Mouse (Mus musculus): ENCODE data around the gene Borcs6.

Gene Borcs6

GRCm38 (mm10) chr11:69070590-69071222, 11.2 kb downstream of the Borcs6 start, which contains the start of gene Tmem107:
Gene Tmem107 (plus strand): TSS chr11:69070806.
- peak; percentile 86 to 91 for DNase-seq (ENCODE audit: low spot score in 2 of 2)

GRCm38 (mm10) chr11:69071262-69071661, 11.7 kb downstream of the Borcs6 start:
- no peak for DNase-seq (ENCODE audit: low spot score in 2 of 2)

GRCm38 (mm10) chr11:69072234-69072633, 12.7 kb downstream of the Borcs6 start:
- DNase-seq (ENCODE audit: low spot score in 2 of 2), result no peak

- no peak for DNase-seq (ENCODE audit: low spot score in 2 of 2)
Measured at GRCm38 (mm10) chr11:69072666-69073064, 13.1 kb downstream of the Borcs6 start.

- DNase-seq (ENCODE audit: low spot score in 2 of 2), result peak; percentile 76 to 86
Measured at GRCm38 (mm10) chr11:69073065-69073888, 13.8 kb downstream of the Borcs6 start.

GRCm38 (mm10) chr11:69073951-69074775, 14.6 kb downstream of the Borcs6 start:
- no peak for DNase-seq (ENCODE audit: low spot score in 2 of 2)

GRCm38 (mm10) chr11:69074776-69075069, 15.2 kb downstream of the Borcs6 start:
- no peak for DNase-seq (ENCODE audit: low spot score in 2 of 2)

GRCm38 (mm10) chr11:69075764-69076479, 16.4 kb downstream of the Borcs6 start:
- DNase-seq (ENCODE audit: low spot score in 2 of 2), result no peak

- DNase-seq (ENCODE audit: low spot score in 2 of 2), result no peak
Measured at GRCm38 (mm10) chr11:69076572-69076971, 17.1 kb downstream of the Borcs6 start.

GRCm38 (mm10) chr11:69077316-69077715, 17.8 kb downstream of the Borcs6 start:
- DNase-seq (ENCODE audit: low spot score in 2 of 2), result no peak

GRCm38 (mm10) chr11:69078041-69078440, 18.5 kb downstream of the Borcs6 start:
- no peak for DNase-seq (ENCODE audit: low spot score in 2 of 2)

- DNase-seq (ENCODE audit: low spot score in 2 of 2), result no peak
Measured at GRCm38 (mm10) chr11:69078805-69079438, 19.4 kb downstream of the Borcs6 start.

- no peak for DNase-seq (ENCODE audit: low spot score in 2 of 2)
Measured at GRCm38 (mm10) chr11:69080102-69080854, 20.8 kb downstream of the Borcs6 start.

GRCm38 (mm10) chr11:69080855-69081222, 21.3 kb downstream of the Borcs6 start:
- DNase-seq (ENCODE audit: low spot score in 2 of 2), result no peak

- no peak for DNase-seq (ENCODE audit: low spot score in 2 of 2)
Measured at GRCm38 (mm10) chr11:69081613-69082012, 22.1 kb downstream of the Borcs6 start.

- no peak for DNase-seq (ENCODE audit: low spot score in 2 of 2)
Measured at GRCm38 (mm10) chr11:69085608-69086007, 26.1 kb downstream of the Borcs6 start.

- no peak for DNase-seq (ENCODE audit: low spot score in 2 of 2)
Measured at GRCm38 (mm10) chr11:69086390-69086789, 26.9 kb downstream of the Borcs6 start.

GRCm38 (mm10) chr11:69087082-69087481, 27.6 kb downstream of the Borcs6 start:
- DNase-seq (ENCODE audit: low spot score in 2 of 2), result no peak

GRCm38 (mm10) chr11:69087597-69087996, 28.1 kb downstream of the Borcs6 start:
- no peak for DNase-seq (ENCODE audit: low spot score in 2 of 2)

- DNase-seq (ENCODE audit: low spot score in 2 of 2), result peak; percentile 80 to 89
Measured at GRCm38 (mm10) chr11:69088103-69088855, 28.8 kb downstream of the Borcs6 start, which contains the start of gene Vamp2. Gene Vamp2 (plus strand): TSS chr11:69088490.

Data from thymus, postnatal 10 days (tissue).